Mouse (Mus musculus) forebrain, postnatal 0 days (tissue): ENCODE measurements around the gene Lyz1. TPM values are rescaled to one million over a fixed set of nuclear protein-coding genes. Genes with fewer than 3 reads are reported as not detected.
A peak's percentile ranks its signal among the peaks of the same experiment; 100 is the strongest.
"Not testable (repeated sequence)": the region's sequence is repeated elsewhere in the genome, so short reads cannot be mapped to it uniquely, and the experiment has no call there.

Experiments
- ATAC-seq: fragments of 200-750 bp; cut with Nextera tagmentation; 2 replicates; pipeline ENCODE4 v1.8.0; 2017; ENCODE audit warnings: mild to moderate bottlenecking, moderate library complexity
- DNase-seq: peaks from one replicate; pipeline ENCODE4 v3.0.0-alpha.2; 2015
- H3K27ac ChIP-seq: fragments of 300-500 bp; sonication (generic); 2 replicates; pipeline ENCODE4 v1.5.1; 2014; ENCODE audit warnings: low read depth, mild to moderate bottlenecking, antibody characterized with exemption, low read length, moderate library complexity, mixed read lengths
- H3K27me3 ChIP-seq: fragments of 300-500 bp; sonication (generic); 2 replicates; pipeline ENCODE4 v1.6.1; 2014; ENCODE audit warnings: mild to moderate bottlenecking, low read length, mixed read lengths; ENCODE audit not compliant: insufficient read depth
- H3K36me3 ChIP-seq: fragments of 300-500 bp; sonication (generic); 2 replicates; pipeline ENCODE4 v1.6.1; 2014; ENCODE audit warnings: mild to moderate bottlenecking, moderate library complexity; ENCODE audit not compliant: insufficient read depth
- H3K4me1 ChIP-seq: fragments of 300-500 bp; sonication (generic); 2 replicates; pipeline ENCODE4 v1.6.1; 2014; ENCODE audit warnings: antibody characterized with exemption; ENCODE audit not compliant: insufficient read depth
- H3K4me2 ChIP-seq: fragments of 300-500 bp; sonication (generic); 2 replicates; pipeline ENCODE4 v1.6.1; 2014; ENCODE audit warnings: low read depth, mild to moderate bottlenecking, moderate library complexity
- H3K4me3 ChIP-seq: fragments of 300-500 bp; sonication (generic); 2 replicates; pipeline ENCODE4 v1.5.1; 2014; ENCODE audit warnings: low read depth, low read length, mixed read lengths
- H3K9ac ChIP-seq: fragments of 300-500 bp; sonication (generic); 2 replicates; pipeline ENCODE4 v1.6.1; 2014; ENCODE audit warnings: mild to moderate bottlenecking
- H3K9me3 ChIP-seq: fragments of 300-500 bp; sonication (generic); 2 replicates; pipeline ENCODE4 v1.6.1; 2016; ENCODE audit warnings: low read length
- CTCF ChIP-seq: sonication (generic); IDR thresholded peaks from 2 replicates; pipeline ENCODE4 v1.5.1; 2016; ENCODE audit warnings: antibody characterized with exemption, control low read depth, low read depth
- WGBS: fragments of 180-500 bp; shearing (Covaris S2); extraction: QIAGEN DNeasy Blood & Tissue Kit; methylation state at CpG from one replicate; pipeline ENCODE4 v1.1.7; 2014; 5-methylcytosine and 5-hydroxymethylcytosine counted together
- polyA plus RNA-seq: library from polyadenylated mRNA; unstranded; fragments of >200 nt; fragmentation: Nextera tagmentation; extraction: Ambion mirVana; gene quantifications from 2 replicates; pipeline ENCODE4 v1.2.1, GENCODE M21; 2015
- total RNA-seq: library from RNA; depleted of rRNA; stranded (reverse); fragments of >200 nt; gene quantifications from 2 replicates; pipeline ENCODE4 v1.2.3, GENCODE M21; 2014

Gene Lyz1
- total and polyA plus RNA-seq, 2 experiments from 2014 or later = 0.16 TPM; not detected in 1

- Histone ChIP-seq H3K4me1 (no peaks in the 10 kb centered on the region), H3K27me3 (no peaks in the 10 kb centered on the region), H3K27ac (no peak overlapping the region), H3K4me2 (no peak overlapping the region), H3K9me3 (no peaks in the 10 kb centered on the region), H3K9ac (no peak overlapping the region), H3K36me3 (no peaks in the 10 kb centered on the region), H3K4me3 (no peak overlapping the region)
- ATAC-seq = no peak
- 85% methylated on average over 2 of the region's 2 CpGs for whole genome bisulfite sequencing
- DNase-seq = no peak
- TF ChIP-seq CTCF = no peak
These were observed 10.1 kb downstream of the Lyz1 start for GRCm38 (mm10) chr10:117282551-117282950.

- no peak for ATAC-seq
- Histone ChIP-seq H3K4me2 (no peak within 1 kb of the TSS), H3K4me1 (no peaks in the 10 kb centered on the region), H3K27me3 (no peaks in the 10 kb centered on the region), H3K27ac (no peak within 1 kb of the TSS), H3K9me3 (no peaks in the 10 kb centered on the region), H3K4me3 (no peak within 1 kb of the TSS), H3K9ac (no peak within 1 kb of the TSS), H3K36me3 (no peaks in the 10 kb centered on the region)
- TF ChIP-seq CTCF = no peak
- no peak for DNase-seq
- WGBS = 71% methylated on average over 4 of the region's 4 CpGs
These were observed 10.6 kb downstream of the Lyz1 start, which contains the start of gene Lyz2 for GRCm38 (mm10) chr10:117282049-117282448. Gene Lyz2, minus strand, starts transcription at chr10:117282321.

- Histone ChIP-seq H3K4me1 (no peaks in the 10 kb centered on the region), H3K36me3 (no peaks in the 10 kb centered on the region), H3K27me3 (no peaks in the 10 kb centered on the region), H3K4me3 (no peak overlapping the region), H3K9ac (no peak overlapping the region), H3K27ac (no peak overlapping the region), H3K9me3 (no peaks in the 10 kb centered on the region), H3K4me2 (no peak overlapping the region)
- ATAC-seq (no peak), DNase-seq (no peak)
- no peak for TF ChIP-seq CTCF
- 91% methylated on average over 7 of the region's 7 CpGs for WGBS
These were observed 11.2 kb downstream of the Lyz1 start for GRCm38 (mm10) chr10:117281381-117281920.

DNA sequence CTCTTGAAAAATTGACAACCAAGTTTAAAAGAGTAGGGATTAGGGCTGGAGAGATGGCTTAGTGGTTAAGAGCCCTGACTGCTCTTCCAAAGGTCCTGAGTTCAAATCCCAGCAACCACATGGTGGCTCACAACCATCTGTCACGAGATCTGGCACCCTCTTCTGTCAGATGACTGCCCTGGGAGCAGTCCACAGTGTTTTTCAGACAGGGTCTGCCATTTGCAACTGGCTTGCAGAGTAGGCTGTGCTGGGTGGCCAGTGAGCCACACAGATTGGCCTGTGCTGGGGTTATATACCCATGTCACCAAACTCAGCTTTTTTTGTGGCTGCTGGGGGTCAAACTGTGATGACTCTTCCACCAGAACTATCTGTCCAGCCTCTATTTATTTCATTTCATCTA lies 12.7 kb downstream of the Lyz1 start:
- H3K36me3 ChIP-seq = no peaks in the 10 kb centered on the region
- no peak overlapping the region for H3K27ac ChIP-seq
- no peak for TF ChIP-seq CTCF
- H3K4me2 ChIP-seq = no peak overlapping the region
- no peaks in the 10 kb centered on the region for H3K27me3 ChIP-seq
- ATAC-seq (no peak), DNase-seq (no peak)
- H3K4me1 ChIP-seq = no peaks in the 10 kb centered on the region
- H3K9ac ChIP-seq = no peak overlapping the region
- no peak overlapping the region for H3K4me3 ChIP-seq
- WGBS = 60% methylated on average over 1 of the region's 1 CpGs
- no peaks in the 10 kb centered on the region for H3K9me3 ChIP-seq

DNA sequence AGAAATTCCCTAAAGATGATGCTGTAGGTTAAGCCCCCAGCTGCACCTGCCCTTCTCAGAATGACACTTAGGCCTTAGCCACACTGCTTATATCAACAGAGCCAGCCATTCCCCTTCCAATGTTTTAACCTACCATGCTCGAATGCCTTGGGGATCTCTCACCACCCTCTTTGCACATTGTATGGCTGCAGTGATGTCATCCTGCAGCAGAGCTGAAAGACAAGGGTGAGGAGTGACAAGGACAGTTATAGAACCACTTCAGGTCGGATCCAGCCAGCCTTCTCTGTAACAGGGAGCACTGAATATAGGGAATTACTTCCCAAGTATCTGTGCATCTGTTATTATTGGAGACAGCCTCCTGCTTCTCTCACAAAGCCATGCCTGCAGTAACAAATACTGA lies 14.2 kb downstream of the Lyz1 start:
- H3K27ac ChIP-seq, H3K9me3 ChIP-seq, ATAC-seq, H3K36me3 ChIP-seq, H3K4me2 ChIP-seq, H3K4me1 ChIP-seq, H3K27me3 ChIP-seq, DNase-seq, H3K4me3 ChIP-seq: not testable (repeated sequence)
- 0 out of 2 replicates have a peak overlapping the region, but pooled peaks have one; percentile 6 for H3K9ac ChIP-seq
- WGBS = 40% methylated on average over 2 of the region's 2 CpGs

DNA sequence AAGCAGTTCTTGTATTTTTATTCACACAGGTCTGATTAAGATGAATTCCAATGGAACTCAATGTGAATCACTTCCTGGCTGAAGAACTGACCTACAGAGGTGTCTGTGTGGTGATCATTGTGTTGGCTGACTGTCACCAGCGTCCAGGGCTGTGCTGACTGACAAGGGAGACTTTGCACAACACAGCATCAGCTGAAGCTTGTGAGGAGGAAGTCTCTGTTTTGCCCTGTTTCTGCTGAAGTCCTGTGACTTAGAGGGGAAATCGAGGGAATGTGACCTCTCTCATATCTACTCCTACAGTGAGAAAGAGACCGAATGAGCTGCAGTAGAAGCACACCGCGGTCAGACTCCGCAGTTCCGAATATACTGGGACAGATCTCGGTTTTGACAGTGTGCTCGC lies 14.9 kb downstream of the Lyz1 start:
- H3K36me3 ChIP-seq, H3K4me1 ChIP-seq, H3K9me3 ChIP-seq, H3K4me2 ChIP-seq, H3K4me3 ChIP-seq, ATAC-seq, H3K27ac ChIP-seq, H3K9ac ChIP-seq, DNase-seq, H3K27me3 ChIP-seq: not testable (repeated sequence)
- WGBS = 83% methylated on average over 9 of the region's 9 CpGs

- Histone ChIP-seq H3K27me3 (no peaks in the 10 kb centered on the region), H3K4me3 (no peak overlapping the region), H3K9ac (no peak overlapping the region), H3K4me1 (no peaks in the 10 kb centered on the region), H3K9me3 (no peaks in the 10 kb centered on the region), H3K36me3 (no peaks in the 10 kb centered on the region), H3K4me2 (no peak overlapping the region), H3K27ac (no peak overlapping the region)
- TF ChIP-seq CTCF = no peak
- no peak for DNase-seq
- 84% methylated on average over 10 of the region's 10 CpGs for WGBS
- no peak for ATAC-seq
These were observed 16.8 kb downstream of the Lyz1 start for GRCm38 (mm10) chr10:117275681-117276369.

DNA sequence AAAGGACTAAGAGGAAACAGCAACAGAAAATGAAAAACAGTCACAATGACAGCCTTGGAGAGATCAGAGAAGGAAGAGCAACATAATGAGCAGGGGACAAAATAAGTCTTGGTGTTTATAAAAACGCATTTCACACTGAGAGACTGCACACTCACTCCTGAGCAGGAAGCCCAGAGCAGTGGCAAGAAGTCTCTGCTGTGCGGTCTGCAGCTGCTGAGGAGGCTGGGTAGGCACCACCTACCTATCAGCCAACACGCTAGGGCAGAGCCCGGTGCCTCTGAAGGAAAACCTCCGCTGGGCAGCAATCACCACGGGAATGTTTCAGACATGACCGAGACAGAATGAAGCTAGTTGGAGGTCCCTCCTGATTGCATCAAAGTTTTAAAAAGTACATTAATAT lies 18.0 kb downstream of the Lyz1 start:
- H3K4me3 ChIP-seq, DNase-seq: not testable (repeated sequence)
- WGBS = 91% methylated on average over 3 of the region's 7 CpGs

More for the DNA sequence above, 18.0 kb downstream of the Lyz1 start:
- not testable (repeated sequence) for H3K4me2 ChIP-seq, ATAC-seq, H3K4me1 ChIP-seq, H3K27me3 ChIP-seq, H3K27ac ChIP-seq, H3K36me3 ChIP-seq, H3K9ac ChIP-seq, H3K9me3 ChIP-seq
